Comparison of ENCODE assay signal across 8 mouse cellular contexts in genomic region chr3:35340935-35341800, GRCm38 (mm10).
DNase-seq lines count a peak whose midpoint lies in the region; ATAC-seq and TF ChIP-seq lines count a peak whose summit lies in the region.

No protein-coding gene starts in this region.

- peak; percentile 82 for DNase-seq in heart, adult 11 months
- no peak for DNase-seq in heart, postnatal 36 days
- DNase-seq in cerebellum, adult 11-12 months, result peak; percentile 48
- DNase-seq in forebrain, embryonic 14.5 days (ENCODE audit: low spot score), result peak; percentile 95
- DNase-seq in layer of hippocampus, adult 2 months (ENCODE audit: low spot score in 2 of 2), result peak; percentile 60 to 86
- DNase-seq in right cerebral cortex, postnatal 4 days, result peak; percentile 50
- no peak for DNase-seq in urinary bladder, postnatal 36 days (ENCODE audit: low spot score in 2 of 2)

- no peaks in the 10 kb centered on the region for H3K36me3 ChIP-seq in forebrain, embryonic 14.5 days (ENCODE audit: control insufficient read depth, insufficient read depth, low read length)
- no peaks in the 10 kb centered on the region for H3K36me3 ChIP-seq in liver, embryonic 16.5 days (ENCODE audit: control insufficient read depth, insufficient read depth)

- H3K4me2 ChIP-seq in forebrain, embryonic 14.5 days (ENCODE audit: low read length), result peak overlapping the region; percentile 50
- peak overlapping the region; percentile 51 for H3K4me2 ChIP-seq in liver, embryonic 16.5 days (ENCODE audit: low read depth, low read length)

- WGBS in forebrain, embryonic 14.5 days, result 1% methylated on average over 22 of the region's 22 CpGs
- 3% methylated on average over 21 of the region's 22 CpGs for WGBS in liver, embryonic 16.5 days (ENCODE audit: insufficient replicate concordance)

- H3K27me3 ChIP-seq in forebrain, embryonic 14.5 days (replicated peaks; ENCODE audit: control insufficient read depth, insufficient read depth, low read length), result no peaks in the 10 kb centered on the region
- H3K27me3 ChIP-seq in liver, embryonic 16.5 days (ENCODE audit: control insufficient read depth, insufficient read depth, low read depth, low read length), result no peaks in the 10 kb centered on the region

- peak; percentile 54 for TF ChIP-seq CTCF in layer of hippocampus, adult 2 months (conservative IDR thresholded peaks at IDR 0.05)

- intact Hi-C loops in heart, postnatal 36 days (cut with DNase I), result no loop called here

- H3K9me3 ChIP-seq in forebrain, embryonic 14.5 days (replicated peaks; ENCODE audit: control insufficient read depth, low read length), result no peaks in the 10 kb centered on the region
- H3K9me3 ChIP-seq in liver, embryonic 16.5 days (replicated peaks; ENCODE audit: control insufficient read depth, low read length), result no peaks in the 10 kb centered on the region

- H3K9ac ChIP-seq in forebrain, embryonic 14.5 days (ENCODE audit: low read length), result peak overlapping the region; percentile 30
- no peak overlapping the region for H3K9ac ChIP-seq in liver, embryonic 16.5 days (ENCODE audit: low read depth, low read length)

- H3K27ac ChIP-seq in forebrain, embryonic 14.5 days (ENCODE audit: low read depth, low read length), result peak overlapping the region; percentile 93
- peak overlapping the region; percentile 91 for H3K27ac ChIP-seq in layer of hippocampus, adult 2 months
- H3K27ac ChIP-seq in liver, embryonic 16.5 days (ENCODE audit: low read length), result no peak overlapping the region

- ATAC-seq in forebrain, embryonic 14.5 days, result peak; percentile 92
- no peak for ATAC-seq in liver, embryonic 16.5 days (ENCODE audit: low read depth)

- peaks cover 20% of the 10 kb centered on the region; the same call in 1 of the 2 replicates for H3K4me1 ChIP-seq in forebrain, embryonic 14.5 days (ENCODE audit: control insufficient read depth, insufficient read depth, low read length)
- no peaks in the 10 kb centered on the region for H3K4me1 ChIP-seq in liver, embryonic 16.5 days (ENCODE audit: control insufficient read depth, low read depth, low read length)

- H3K4me3 ChIP-seq in forebrain, embryonic 14.5 days (ENCODE audit: low read depth, low read length), result peak overlapping the region; percentile 10
- peak overlapping the region; percentile 33; the same call in 1 of the 2 replicates for H3K4me3 ChIP-seq in layer of hippocampus, adult 2 months
- peak overlapping the region; percentile 43 for H3K4me3 ChIP-seq in liver, embryonic 16.5 days (ENCODE audit: low read depth, low read length)

Comparison
In these comparisons a context has a peak if more than half of its experiments do, and no peak if none do; other contexts are left out.
1. DNase-seq: peak in heart, adult 11 months (single experiment), cerebellum, adult 11-12 months (single experiment), forebrain, embryonic 14.5 days (single experiment), layer of hippocampus, adult 2 months (2 of 2) and right cerebral cortex, postnatal 4 days (single experiment); none in heart, postnatal 36 days (0 of 2) and urinary bladder, postnatal 36 days (0 of 2).
2. Peak in every context shown above with its lines, with median percentiles within 50 percentile points of each other: H3K4me3 ChIP-seq.